Mouse (Mus musculus) hindbrain, embryonic 13.5 days (tissue): ENCODE measurements around the gene Numbl. TPM values are rescaled to one million over a fixed set of nuclear protein-coding genes. Genes with fewer than 3 reads are reported as not detected.

Experiments used
- ATAC-seq: fragments of 200-750 bp; cut with Nextera tagmentation; 2 replicates; pipeline ENCODE4 v1.8.0; 2017; ENCODE audit warnings: moderate TSS enrichment; ENCODE audit not compliant: low FRiP score
- H3K27ac ChIP-seq: fragments of 300-500 bp; sonication (generic); 2 replicates; pipeline ENCODE4 v1.5.1; 2015; ENCODE audit warnings: inconsistent platforms, mild to moderate bottlenecking, moderate library complexity
- H3K27me3 ChIP-seq: fragments of 300-500 bp; sonication (generic); 2 replicates; pipeline ENCODE4 v1.6.1; 2015; ENCODE audit warnings: mild to moderate bottlenecking, inconsistent platforms
- H3K36me3 ChIP-seq: fragments of 300-500 bp; sonication (generic); 2 replicates; pipeline ENCODE4 v1.6.1; 2015; ENCODE audit warnings: mild to moderate bottlenecking, inconsistent platforms
- H3K4me1 ChIP-seq: fragments of 300-500 bp; sonication (generic); replicated peaks from 2 replicates; pipeline ENCODE4 v1.6.1; 2015; ENCODE audit warnings: inconsistent platforms
- H3K4me2 ChIP-seq: fragments of 300-500 bp; sonication (generic); 2 replicates; pipeline ENCODE4 v1.6.1; 2015; ENCODE audit warnings: inconsistent platforms, mild to moderate bottlenecking, moderate library complexity
- H3K4me3 ChIP-seq: fragments of 300-500 bp; sonication (generic); 2 replicates; pipeline ENCODE4 v1.5.1; 2015; ENCODE audit warnings: mild to moderate bottlenecking, inconsistent platforms
- H3K9ac ChIP-seq: fragments of 300-500 bp; sonication (generic); 2 replicates; pipeline ENCODE4 v1.6.1; 2015; ENCODE audit warnings: mild to moderate bottlenecking, inconsistent platforms
- H3K9me3 ChIP-seq: fragments of 300-500 bp; sonication (generic); 2 replicates; pipeline ENCODE4 v1.6.1; 2016; ENCODE audit warnings: inconsistent platforms
- WGBS: fragments of 180-500 bp; shearing (Covaris S2); methylation state at CpG from one replicate; pipeline ENCODE4 v1.1.7; 2015; 5-methylcytosine and 5-hydroxymethylcytosine counted together
- polyA plus RNA-seq: library from polyadenylated mRNA; unstranded; fragments of >200 nt; fragmentation: Nextera tagmentation; extraction: Ambion mirVana; gene quantifications from 2 replicates; pipeline ENCODE4 v1.2.1, GENCODE M21; 2015

Numbl gene
- 48.4 and 49.6 TPM in 2 replicates for polyA plus RNA-seq

GRCm38 (mm10) chr7:27258205-27258899 is at the start of gene Numbl:
Gene Numbl, plus strand, starts transcription at chr7:27258433.
- Histone ChIP-seq H3K27me3 (no peaks in the 10 kb centered on the region), H3K4me3 (peak within 1 kb of the TSS; percentile 62), H3K9me3 (no peaks in the 10 kb centered on the region), H3K36me3 (peaks cover 30% of the 10 kb centered on the region), H3K9ac (peak within 1 kb of the TSS; percentile 91), H3K27ac (peak within 1 kb of the TSS; percentile 96), H3K4me2 (peak within 1 kb of the TSS; percentile 76), H3K4me1 (peaks cover 48% of the 10 kb centered on the region)
- WGBS = under 1% methylated on average over 47 of the region's 47 CpGs
- ATAC-seq = peak; percentile 77

DNA sequence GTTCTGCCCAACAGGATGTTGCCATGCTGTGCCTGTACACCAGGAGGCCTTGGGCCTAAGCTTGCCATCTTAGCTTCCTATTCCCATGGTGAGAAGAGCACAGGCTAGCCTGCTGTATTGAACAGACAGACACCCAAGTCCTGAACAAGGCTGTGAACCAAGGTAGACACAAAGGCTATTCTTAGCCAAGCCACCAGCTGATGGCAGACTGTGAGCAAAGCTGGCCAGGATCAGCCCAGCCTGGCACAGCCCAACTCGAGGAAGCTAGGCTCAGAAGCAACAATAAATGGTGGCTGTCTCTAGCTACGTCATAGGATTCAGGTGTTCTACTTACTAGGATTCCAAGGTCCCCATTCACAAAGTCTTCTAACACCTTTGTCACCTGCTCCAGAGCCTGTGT is 45.6 kb upstream of the Numbl start:
- 98% methylated on average over 2 of the region's 2 CpGs for WGBS
- Histone ChIP-seq H3K9ac (no peak overlapping the region), H3K4me2 (no peak overlapping the region), H3K27ac (no peak overlapping the region), H3K4me3 (no peak overlapping the region), H3K9me3 (no peaks in the 10 kb centered on the region), H3K27me3 (no peaks in the 10 kb centered on the region), H3K4me1 (no peaks in the 10 kb centered on the region), H3K36me3 (peaks cover 96% of the 10 kb centered on the region)
- no peak for ATAC-seq

GRCm38 (mm10) chr7:27218586-27218985 is 39.6 kb upstream of the Numbl start:
- Histone ChIP-seq H3K36me3 (peaks cover 59% of the 10 kb centered on the region), H3K27ac (no peak overlapping the region), H3K4me2 (no peak overlapping the region), H3K9me3 (no peaks in the 10 kb centered on the region), H3K4me1 (peaks cover 10% of the 10 kb centered on the region), H3K9ac (no peak overlapping the region), H3K4me3 (no peak overlapping the region), H3K27me3 (no peaks in the 10 kb centered on the region)
- WGBS = 90% methylated on average over 7 of the region's 7 CpGs
- ATAC-seq = no peak

- H3K27ac ChIP-seq = no peak overlapping the region
- H3K27me3 ChIP-seq = no peaks in the 10 kb centered on the region
- no peak for ATAC-seq
- H3K4me1 ChIP-seq = peaks cover 23% of the 10 kb centered on the region
- H3K9me3 ChIP-seq = no peaks in the 10 kb centered on the region
- no peak overlapping the region for H3K4me3 ChIP-seq
- WGBS = 57% methylated on average over 11 of the region's 11 CpGs
- no peak overlapping the region for H3K9ac ChIP-seq
- H3K36me3 ChIP-seq = peaks cover 51% of the 10 kb centered on the region
- H3K4me2 ChIP-seq = no peak overlapping the region
Observed at GRCm38 (mm10) chr7:27219937-27220336, 38.3 kb upstream of the Numbl start.

GRCm38 (mm10) chr7:27221939-27222338 is 36.3 kb upstream of the Numbl start:
- H3K4me3 ChIP-seq = no peak overlapping the region
- peaks cover 34% of the 10 kb centered on the region for H3K36me3 ChIP-seq
- WGBS = 87% methylated on average over 6 of the region's 6 CpGs
- H3K4me1 ChIP-seq = peaks cover 43% of the 10 kb centered on the region
- no peak for ATAC-seq
- no peak overlapping the region for H3K9ac ChIP-seq
- H3K4me2 ChIP-seq = no peak overlapping the region
- H3K27ac ChIP-seq = no peak overlapping the region
- no peaks in the 10 kb centered on the region for H3K9me3 ChIP-seq
- H3K27me3 ChIP-seq = no peaks in the 10 kb centered on the region

GRCm38 (mm10) chr7:27222538-27222937 is 35.7 kb upstream of the Numbl start:
- ATAC-seq = no peak
- Histone ChIP-seq H3K9ac (no peak overlapping the region), H3K4me2 (no peak overlapping the region), H3K27ac (no peak overlapping the region), H3K36me3 (peaks cover 28% of the 10 kb centered on the region), H3K27me3 (no peaks in the 10 kb centered on the region), H3K9me3 (no peaks in the 10 kb centered on the region), H3K4me1 (peaks cover 49% of the 10 kb centered on the region), H3K4me3 (no peak overlapping the region)
- 91% methylated on average over 1 of the region's 1 CpGs for WGBS

GRCm38 (mm10) chr7:27224877-27225575 is 33.2 kb upstream of the Numbl start:
- peak overlapping the region; percentile 99 for H3K4me2 ChIP-seq
- peak overlapping the region; percentile 93 for H3K9ac ChIP-seq
- no peak for ATAC-seq
- H3K36me3 ChIP-seq = peaks cover 9% of the 10 kb centered on the region
- H3K4me3 ChIP-seq = peak overlapping the region; percentile 71
- peaks cover 59% of the 10 kb centered on the region for H3K4me1 ChIP-seq
- H3K27me3 ChIP-seq = no peaks in the 10 kb centered on the region
- 70% methylated on average over 11 of the region's 11 CpGs for WGBS
- H3K9me3 ChIP-seq = no peaks in the 10 kb centered on the region
- H3K27ac ChIP-seq = no peak overlapping the region

GRCm38 (mm10) chr7:27227276-27227675 is 31.0 kb upstream of the Numbl start:
- 31% methylated on average over 9 of the region's 9 CpGs for WGBS
- Histone ChIP-seq H3K4me1 (peaks cover 62% of the 10 kb centered on the region), H3K4me3 (peak overlapping the region; percentile 71), H3K27ac (peak overlapping the region; percentile 84; the same call in 1 of the 2 replicates), H3K9ac (peak overlapping the region; percentile 93), H3K27me3 (no peaks in the 10 kb centered on the region), H3K4me2 (peak overlapping the region; percentile 99), H3K9me3 (no peaks in the 10 kb centered on the region), H3K36me3 (peaks cover 7% of the 10 kb centered on the region; the same call in 1 of the 2 replicates)
- ATAC-seq = no peak

GRCm38 (mm10) chr7:27227676-27228075 is 30.6 kb upstream of the Numbl start:
- Histone ChIP-seq H3K9me3 (no peaks in the 10 kb centered on the region), H3K4me1 (peaks cover 66% of the 10 kb centered on the region), H3K4me2 (peak overlapping the region; percentile 99), H3K9ac (peak overlapping the region; percentile 93), H3K27me3 (no peaks in the 10 kb centered on the region), H3K4me3 (peak overlapping the region; percentile 71), H3K36me3 (peaks cover 7% of the 10 kb centered on the region; the same call in 1 of the 2 replicates), H3K27ac (peak overlapping the region; percentile 84)
- peak; percentile 2; the same call in 1 of the 2 replicates for ATAC-seq
- 2% methylated on average over 10 of the region's 10 CpGs for WGBS

GRCm38 (mm10) chr7:27228281-27228821 is 29.9 kb upstream of the Numbl start, which contains the start of gene Itpkc:
Gene Itpkc, minus strand, starts transcription at chr7:27228661.
- under 1% methylated on average over 49 of the region's 49 CpGs for WGBS
- H3K27me3 ChIP-seq = no peaks in the 10 kb centered on the region
- ATAC-seq = peak; percentile 75
- no peaks in the 10 kb centered on the region for H3K9me3 ChIP-seq
- peaks cover 63% of the 10 kb centered on the region for H3K4me1 ChIP-seq
- H3K36me3 ChIP-seq = peaks cover 6% of the 10 kb centered on the region; the same call in 1 of the 2 replicates
- peak within 1 kb of the TSS; percentile 93 for H3K9ac ChIP-seq
- H3K4me2 ChIP-seq = peak within 1 kb of the TSS; percentile 99
- peak within 1 kb of the TSS; percentile 84 for H3K27ac ChIP-seq
- peak within 1 kb of the TSS; percentile 71 for H3K4me3 ChIP-seq

- Histone ChIP-seq H3K9ac (peak overlapping the region; percentile 93), H3K9me3 (no peaks in the 10 kb centered on the region), H3K36me3 (peaks cover 5% of the 10 kb centered on the region; the same call in 1 of the 2 replicates), H3K4me3 (peak overlapping the region; percentile 71), H3K4me2 (peak overlapping the region; percentile 99), H3K27ac (peak overlapping the region; percentile 84), H3K27me3 (no peaks in the 10 kb centered on the region), H3K4me1 (peaks cover 63% of the 10 kb centered on the region)
- WGBS = 16% methylated on average over 6 of the region's 6 CpGs
- ATAC-seq = no peak; the same call in 1 of the 2 replicates
Observed at GRCm38 (mm10) chr7:27228865-27229264, 29.4 kb upstream of the Numbl start.

DNA sequence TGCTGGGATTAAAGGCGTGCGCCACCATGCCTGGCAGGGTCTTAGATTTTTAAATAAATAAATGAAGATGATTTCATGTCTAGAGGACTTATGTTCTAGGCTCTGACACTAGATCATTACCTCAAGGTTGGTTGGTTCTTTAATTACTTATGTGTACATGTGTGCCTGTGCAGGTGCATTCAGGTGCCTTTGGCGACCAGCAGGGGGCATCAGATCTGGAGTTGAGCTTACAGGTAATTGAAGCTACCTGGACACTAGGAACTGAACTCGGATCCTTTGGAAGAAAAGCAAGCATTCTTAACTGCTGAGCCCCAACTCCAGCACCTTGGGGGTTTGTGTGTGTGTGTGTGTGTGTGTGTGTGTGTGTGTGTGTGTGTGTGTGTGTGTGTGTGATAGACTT is 27.5 kb upstream of the Numbl start:
- no peaks in the 10 kb centered on the region for H3K27me3 ChIP-seq
- H3K9ac ChIP-seq = no peak overlapping the region
- 81% methylated on average over 4 of the region's 4 CpGs for WGBS
- H3K4me2 ChIP-seq = no peak overlapping the region
- no peak overlapping the region for H3K27ac ChIP-seq
- 0 out of 2 replicates have a peak, but pooled peaks cover 2% of the 10 kb centered on the region for H3K36me3 ChIP-seq
- no peak overlapping the region for H3K4me3 ChIP-seq
- ATAC-seq = no peak
- H3K9me3 ChIP-seq = no peaks in the 10 kb centered on the region
- peaks cover 50% of the 10 kb centered on the region for H3K4me1 ChIP-seq
